Mouse (Mus musculus) gastrocnemius, postnatal 14 days (tissue): ENCODE data around the gene Hnrnpul1. TPM values are rescaled to one million over a fixed set of nuclear protein-coding genes. Genes with fewer than 3 reads are reported as not detected.
"Not testable (repeated sequence)": the region's sequence is repeated elsewhere in the genome, so short reads cannot be mapped to it uniquely, and the experiment has no call there.

Experiments
- DNase-seq: peaks from one replicate; pipeline ENCODE4 v3.0.0; 2021; ENCODE audit warnings: mixed read lengths
- intact Hi-C: fragments of 180-260 bp; cut with DNase I; formaldehyde crosslinking; loops from one replicate; pipeline ENCODE4 v1.15.1; 2025; ENCODE audit warnings: low total_unique reads
- total RNA-seq, 2 experiments: library from RNA; stranded (reverse); gene quantifications; 2 replicates each; pipeline ENCODE4 v1.2.3; 2021

Hnrnpul1 gene
- total RNA-seq, 2 experiments from 2014 or later, result 67.9 to 69.5 TPM

GRCm38 (mm10) chr7:25729396-25729795 lies 25.2 kb downstream of the Hnrnpul1 start:
- DNase-seq, result no peak
- intact Hi-C loops, result no loop called here

GRCm38 (mm10) chr7:25727800-25728199 lies 26.8 kb downstream of the Hnrnpul1 start:
- intact Hi-C loops, result no loop called here
- no peak for DNase-seq

- DNase-seq, result no peak
- intact Hi-C loops, result no loop called here
These were observed 28.7 kb downstream of the Hnrnpul1 start for GRCm38 (mm10) chr7:25725886-25726285.

GRCm38 (mm10) chr7:25721776-25722175 lies 32.8 kb downstream of the Hnrnpul1 start:
- DNase-seq, intact Hi-C loops: not testable (repeated sequence)

- intact Hi-C loops, result no loop called here
- DNase-seq, result no peak
These were observed 33.8 kb downstream of the Hnrnpul1 start for GRCm38 (mm10) chr7:25720760-25721159.

GRCm38 (mm10) chr7:25719761-25720610 lies 34.6 kb downstream of the Hnrnpul1 start:
- peak; percentile 57 for DNase-seq
- intact Hi-C loops, result no loop called here

- peak; percentile 92 for DNase-seq
- intact Hi-C loops, result no loop called here
These were observed 35.7 kb downstream of the Hnrnpul1 start, which contains the start of gene Ccdc97 for GRCm38 (mm10) chr7:25718788-25719417. Gene Ccdc97, minus strand, starts transcription at chr7:25719088.

GRCm38 (mm10) chr7:25717478-25717877 lies 37.1 kb downstream of the Hnrnpul1 start:
- DNase-seq, result no peak
- intact Hi-C loops, result no loop called here

GRCm38 (mm10) chr7:25715731-25716271 lies 38.8 kb downstream of the Hnrnpul1 start:
- intact Hi-C loops, result no loop called here
- no peak for DNase-seq

GRCm38 (mm10) chr7:25714581-25714980 lies 40.0 kb downstream of the Hnrnpul1 start:
- DNase-seq, result no peak
- intact Hi-C loops, result no loop called here

GRCm38 (mm10) chr7:25712801-25713200 lies 41.8 kb downstream of the Hnrnpul1 start:
- DNase-seq, result no peak
- intact Hi-C loops, result no loop called here

- peak; percentile 67 for DNase-seq
- intact Hi-C loops, result no loop called here
These were observed 42.8 kb downstream of the Hnrnpul1 start for GRCm38 (mm10) chr7:25711731-25712197.

GRCm38 (mm10) chr7:25711165-25711564 lies 43.4 kb downstream of the Hnrnpul1 start:
- intact Hi-C loops, result no loop called here
- no peak for DNase-seq

- intact Hi-C loops, result no loop called here
- no peak for DNase-seq
These were observed 43.9 kb downstream of the Hnrnpul1 start for GRCm38 (mm10) chr7:25710519-25711130.

- DNase-seq, result peak; percentile 52
- intact Hi-C loops, result no loop called here
These were observed 44.6 kb downstream of the Hnrnpul1 start for GRCm38 (mm10) chr7:25709961-25710360.

- DNase-seq, result peak; percentile 48
- intact Hi-C loops, result no loop called here
These were observed 46.8 kb downstream of the Hnrnpul1 start for GRCm38 (mm10) chr7:25707581-25708292.

- no peak for DNase-seq
- intact Hi-C loops, result no loop called here
These were observed 47.9 kb downstream of the Hnrnpul1 start for GRCm38 (mm10) chr7:25706578-25707170.

- DNase-seq, result no peak
- intact Hi-C loops, result no loop called here
These were observed 48.7 kb downstream of the Hnrnpul1 start for GRCm38 (mm10) chr7:25705801-25706251.
